Mouse (Mus musculus): ENCODE results near the gene Mtch2.
"Not testable (repeated sequence)": the region's sequence is repeated elsewhere in the genome, so short reads cannot be mapped to it uniquely, and the experiment has no call there.

The Mtch2 gene

DNA sequence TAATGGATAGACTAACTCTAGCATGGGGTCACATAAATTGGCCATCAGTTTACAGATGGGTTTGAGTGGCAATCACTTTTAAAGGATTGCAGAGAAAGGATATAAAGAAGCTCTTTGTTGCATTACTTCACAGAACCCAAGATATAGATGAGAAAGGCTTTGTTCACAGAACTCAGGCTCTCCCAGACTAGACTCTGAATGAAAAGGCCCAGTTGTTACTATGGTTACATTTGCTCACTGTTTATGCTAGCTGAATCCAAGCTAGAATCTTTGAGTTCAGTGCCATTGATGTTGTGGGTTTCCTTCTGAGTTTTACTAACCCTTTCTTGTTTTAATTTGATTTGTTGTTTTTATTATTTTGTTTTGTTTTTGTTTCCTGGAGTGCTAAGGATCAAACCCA lies 17.2 kb downstream of the Mtch2 start:
- no peak for DNase-seq (ENCODE audit: low read depth, low spot score)

DNA sequence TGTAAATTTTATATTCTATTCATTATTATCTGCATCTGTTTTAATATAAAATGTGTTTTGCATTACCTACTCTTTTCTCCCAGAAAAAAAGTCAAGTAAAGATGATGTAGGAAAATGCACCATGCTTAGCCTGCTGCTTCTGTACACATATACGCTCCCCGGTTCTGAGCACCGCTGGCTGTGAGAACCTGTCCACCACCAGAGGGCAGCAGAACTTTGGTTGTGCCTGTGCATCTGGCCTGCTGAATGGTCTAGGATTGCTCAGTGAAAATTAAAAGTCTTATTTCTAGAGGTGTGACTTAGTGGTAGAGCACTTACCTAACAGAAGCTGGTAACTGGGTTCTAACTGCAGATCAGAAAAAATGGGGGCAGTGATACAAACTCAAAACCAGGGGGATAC lies 19.6 kb downstream of the Mtch2 start:
- DNase-seq (ENCODE audit: low read depth, low spot score): peak; percentile 85

GRCm38 (mm10) chr2:90870136-90870601 lies 23.2 kb downstream of the Mtch2 start:
- no peak for DNase-seq (ENCODE audit: low read depth, low spot score)

- DNase-seq (ENCODE audit: low read depth, low spot score): no peak
Observed at GRCm38 (mm10) chr2:90871180-90871961, 24.4 kb downstream of the Mtch2 start.

- no peak for DNase-seq (ENCODE audit: low read depth, low spot score)
Observed at GRCm38 (mm10) chr2:90874025-90874424, 27.1 kb downstream of the Mtch2 start.

DNA sequence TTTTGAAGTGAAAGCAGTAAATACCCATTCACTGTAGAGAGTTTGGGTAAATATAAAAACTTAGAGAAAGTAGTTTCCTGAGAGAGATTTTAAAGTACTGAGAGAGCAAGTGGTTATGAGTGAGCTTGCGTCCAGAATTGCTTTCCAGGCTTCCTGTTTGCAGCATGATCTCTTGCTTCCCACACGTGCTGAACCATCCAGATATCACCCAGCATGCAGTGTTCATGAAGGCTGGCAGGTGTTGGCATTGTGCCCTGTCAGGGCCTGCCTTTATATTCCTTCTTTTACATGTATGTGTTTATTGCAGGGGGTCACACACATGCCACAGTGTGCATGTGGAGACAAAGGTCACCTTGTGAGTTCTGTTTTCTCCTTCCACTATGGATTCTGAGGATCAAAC lies 28.3 kb downstream of the Mtch2 start:
- no peak for DNase-seq (ENCODE audit: low read depth, low spot score)

DNA sequence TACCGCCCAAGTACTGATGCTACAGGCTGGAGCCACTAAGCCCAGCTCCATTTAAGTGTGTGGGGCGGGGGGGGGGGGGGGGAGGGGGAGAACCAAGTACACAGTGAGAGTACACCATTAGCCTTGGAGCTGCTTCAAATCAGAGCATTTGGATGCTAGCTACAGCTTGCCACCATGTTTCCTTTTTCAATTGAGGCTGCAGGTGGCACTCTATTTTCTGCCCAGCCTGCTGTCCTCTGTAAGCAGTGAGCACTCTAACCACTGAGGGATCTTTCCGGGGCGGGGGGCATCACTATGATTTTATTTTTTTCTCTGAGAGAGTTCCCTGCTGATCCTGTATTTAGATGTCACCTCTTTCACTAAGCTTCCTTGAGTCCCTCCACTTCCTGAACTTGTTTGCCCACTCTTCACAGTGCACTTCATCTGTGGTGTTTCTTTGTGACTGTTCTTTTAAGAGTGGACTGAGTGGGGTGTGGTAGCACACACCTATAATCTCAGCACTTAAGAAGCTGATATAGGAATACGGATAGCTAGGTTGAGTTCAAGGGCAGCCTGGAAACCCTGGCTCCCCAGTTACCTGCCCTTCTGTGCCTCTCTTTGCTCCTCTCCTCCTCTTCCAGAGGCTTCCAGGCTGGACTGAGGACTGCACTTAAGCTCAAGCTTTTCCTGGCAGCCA lies 30.8 kb downstream of the Mtch2 start:
- no peak for DNase-seq (ENCODE audit: low read depth, low spot score)

DNA sequence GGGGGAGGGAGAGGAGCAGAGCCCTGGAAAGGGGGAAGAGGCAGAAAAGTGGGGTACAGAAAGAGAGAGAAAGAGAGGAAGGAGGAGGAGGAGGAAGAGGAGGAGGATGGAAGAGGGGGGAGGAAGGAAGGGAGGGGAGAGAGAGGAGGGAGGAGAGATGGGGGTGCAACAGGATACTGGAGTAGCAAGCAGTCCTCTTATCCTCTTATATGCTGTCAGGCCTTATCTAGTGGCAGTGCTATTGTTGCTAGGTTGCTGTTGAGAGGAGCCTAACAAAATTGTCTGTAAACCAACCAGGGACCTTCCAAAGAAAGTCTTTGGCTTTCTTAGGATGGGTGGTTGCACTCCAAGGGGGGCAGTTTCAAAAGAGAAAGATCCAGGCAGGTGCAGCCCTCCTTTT lies 32.5 kb downstream of the Mtch2 start:
- no peak for DNase-seq (ENCODE audit: low read depth, low spot score)

GRCm38 (mm10) chr2:90880144-90880785 lies 33.3 kb downstream of the Mtch2 start:
- no peak for DNase-seq (ENCODE audit: low read depth, low spot score)

- DNase-seq (ENCODE audit: low read depth, low spot score): no peak
Observed at GRCm38 (mm10) chr2:90881824-90882223, 34.9 kb downstream of the Mtch2 start.

- no peak for DNase-seq (ENCODE audit: low read depth, low spot score)
Observed at GRCm38 (mm10) chr2:90885218-90886041, 38.5 kb downstream of the Mtch2 start, which contains the start of gene C1qtnf4. Gene C1qtnf4, plus strand, starts transcription at chr2:90885860.

DNA sequence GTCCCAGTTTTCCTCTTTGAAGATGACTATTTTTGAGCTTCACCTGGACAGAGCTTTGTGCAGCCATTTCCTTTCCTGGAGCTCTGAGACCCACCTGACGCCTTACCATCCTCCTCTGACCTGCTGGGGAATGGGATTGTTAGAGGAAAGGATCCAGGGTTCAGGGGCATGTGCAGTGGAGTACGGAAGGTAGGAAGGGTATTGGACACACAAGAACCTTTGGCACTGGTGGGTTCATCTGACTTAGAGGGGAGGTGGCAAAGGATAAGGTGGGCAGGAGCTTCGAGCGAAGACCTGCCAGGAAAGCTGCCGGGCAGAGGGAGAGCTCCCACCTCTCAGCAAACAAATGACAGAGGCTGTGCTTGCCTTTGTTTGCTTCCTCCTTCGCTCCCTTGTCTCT lies 39.5 kb downstream of the Mtch2 start:
- no peak for DNase-seq (ENCODE audit: low read depth, low spot score)

GRCm38 (mm10) chr2:90887627-90888026 lies 40.7 kb downstream of the Mtch2 start:
- no peak for DNase-seq (ENCODE audit: low read depth, low spot score)

GRCm38 (mm10) chr2:90889550-90890548 lies 42.9 kb downstream of the Mtch2 start:
- peak; percentile 81 for DNase-seq (ENCODE audit: low read depth, low spot score)

- DNase-seq (ENCODE audit: low read depth, low spot score): no peak
Observed at GRCm38 (mm10) chr2:90893673-90894298, 46.8 kb downstream of the Mtch2 start.

DNA sequence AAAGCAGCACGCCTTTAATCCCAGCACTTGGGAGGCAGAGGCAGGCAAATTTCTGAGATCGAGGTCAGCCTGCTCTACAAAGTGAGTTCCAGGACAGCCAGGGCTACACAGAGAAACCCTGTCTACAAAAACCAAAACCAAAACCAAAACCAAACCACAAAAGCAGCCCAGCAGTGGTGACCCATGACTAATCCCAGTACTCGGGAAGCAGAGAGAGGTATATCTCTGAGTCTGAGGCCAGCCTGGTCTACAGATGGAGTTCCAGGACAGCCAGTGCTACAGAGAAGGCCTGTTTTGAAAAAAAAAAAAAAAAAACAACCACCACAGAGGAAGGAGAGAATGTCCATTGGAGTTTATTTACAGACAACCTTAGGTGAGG lies 47.3 kb downstream of the Mtch2 start:
- not testable (repeated sequence) for DNase-seq (ENCODE audit: low read depth, low spot score)

DNA sequence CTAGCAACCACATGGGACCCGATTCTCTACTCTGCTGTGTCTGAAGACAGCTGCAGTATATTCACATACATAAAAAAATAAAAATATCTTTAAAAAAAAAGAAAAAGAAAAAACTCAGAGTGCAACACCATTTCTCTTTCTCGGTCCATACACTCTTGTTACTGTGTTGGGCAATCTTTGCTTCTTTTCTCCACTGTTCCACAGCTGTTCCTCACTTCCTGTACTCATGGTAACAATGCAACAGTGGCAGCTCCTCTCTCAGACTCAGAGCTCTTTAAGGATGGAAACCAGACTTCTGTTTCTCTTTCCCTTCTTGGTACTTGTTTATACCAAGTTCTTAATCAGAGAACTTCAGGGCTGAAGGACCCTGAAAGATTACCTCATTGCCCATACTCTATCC lies 56.4 kb downstream of the Mtch2 start:
- DNase-seq (ENCODE audit: low read depth, low spot score): no peak

DNA sequence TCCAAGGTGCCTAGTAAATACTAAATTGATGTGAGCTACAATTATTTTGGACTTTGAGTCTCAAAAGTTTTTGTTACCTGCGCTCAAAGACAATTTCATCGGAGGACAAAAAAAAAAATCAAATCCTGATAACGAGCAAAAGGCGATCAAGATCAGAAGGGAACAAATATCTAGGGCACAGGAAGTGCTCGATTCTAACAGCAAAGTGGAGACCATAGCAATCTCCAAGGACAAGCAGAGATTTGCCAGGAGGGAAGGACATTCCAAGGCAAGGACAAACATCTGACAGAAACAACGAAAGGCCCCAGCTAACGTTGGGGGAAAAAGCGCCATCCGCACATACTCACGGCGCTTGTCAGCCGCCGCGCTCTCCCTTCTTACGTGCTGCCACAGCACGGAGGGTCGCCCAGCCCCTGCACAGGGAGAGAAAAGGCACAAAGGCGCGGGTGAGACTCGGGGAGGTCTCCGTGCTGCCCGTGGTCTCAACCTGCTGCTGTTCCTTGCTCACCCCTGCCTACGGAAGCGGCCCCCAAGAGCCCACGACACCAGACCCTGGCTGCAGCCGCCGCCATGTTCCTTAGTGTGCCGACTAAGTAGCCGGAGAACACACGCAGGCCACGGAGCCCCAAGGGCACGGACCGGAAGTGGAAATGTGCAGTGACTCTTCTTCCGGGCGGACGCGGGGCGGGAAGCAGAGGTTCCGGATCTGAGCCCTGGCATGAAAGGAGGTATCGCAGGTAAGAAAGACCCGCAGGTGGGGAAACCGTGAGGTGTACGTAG lies 57.3 kb downstream of the Mtch2 start, which contains the start of the genes Kbtbd4 and Ndufs3:
Kbtbd4 (plus strand) TSS at position 665 of the 780 bp plus-strand sequence.
Ndufs3 (minus strand) TSS at position 752 of the 780 bp plus-strand sequence.
- peak; percentile 94 for DNase-seq (ENCODE audit: low read depth, low spot score)

DNA sequence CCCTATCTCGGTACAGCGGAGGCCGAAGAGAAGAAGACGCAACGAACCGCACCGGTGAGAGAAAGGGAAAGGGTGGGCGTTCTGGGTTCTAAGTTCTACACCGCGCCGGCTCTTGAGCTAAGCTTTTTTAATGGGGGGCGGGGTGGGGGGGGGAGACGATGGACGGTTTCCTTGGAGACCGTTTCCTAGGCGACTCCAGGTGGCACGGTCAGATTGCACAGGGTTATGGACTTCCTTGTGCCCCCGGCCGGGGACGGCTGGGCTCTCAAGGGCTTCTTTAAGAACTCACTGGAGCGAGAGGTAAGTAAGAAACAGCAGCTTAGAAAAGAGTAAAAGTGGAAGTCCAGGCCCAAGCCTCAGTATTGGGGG lies 57.9 kb downstream of the Mtch2 start:
- DNase-seq (ENCODE audit: low read depth, low spot score): no peak

Measured in CD4-positive, CD25-positive, alpha-beta regulatory T cell, adult 2 months (primary cell).